Mouse (Mus musculus): ENCODE data around the gene Baz2b. TPM values are rescaled to one million over a fixed set of nuclear protein-coding genes. Genes with fewer than 3 reads are reported as not detected.
A peak's percentile ranks its signal among the peaks of the same experiment; 100 is the strongest.
"Not testable (repeated sequence)": the region's sequence is repeated elsewhere in the genome, so short reads cannot be mapped to it uniquely, and the experiment has no call there.

The Baz2b gene
- polyA plus RNA-seq, 1 experiment from 2014 or later, result 71.0 TPM

GRCm38 (mm10) chr2:60152481-60152880 lies 57.2 kb downstream of the Baz2b start:
- Histone ChIP-seq H3K4me2 (ENCODE audit: low read depth) (no peak overlapping the region), H3K4me3 (ENCODE audit: low read depth, low read length) (no peak overlapping the region), H3K27me3 (ENCODE audit: control insufficient read depth, insufficient read depth, low read length) (no peaks in the 10 kb centered on the region), H3K27ac (ENCODE audit: low read depth, low read length) (no peak overlapping the region), H3K9me3 (ENCODE audit: control insufficient read depth, low read length) (no peaks in the 10 kb centered on the region), H3K9ac (ENCODE audit: low read length) (no peak overlapping the region), H3K4me1 (ENCODE audit: control insufficient read depth, insufficient read depth, low read length) (no peaks in the 10 kb centered on the region), H3K36me3 (ENCODE audit: control insufficient read depth, insufficient read depth, low read length) (no peaks in the 10 kb centered on the region)
- ATAC-seq (ENCODE audit: insufficient read depth, low FRiP score, low TSS enrichment) (no peak), DNase-seq (ENCODE audit: low spot score) (no peak)
- WGBS, result 61% methylated on average over 2 of the region's 2 CpGs

- ATAC-seq (ENCODE audit: insufficient read depth, low FRiP score, low TSS enrichment), result no peak
- Histone ChIP-seq H3K27ac (ENCODE audit: low read depth, low read length) (no peak overlapping the region), H3K4me2 (ENCODE audit: low read depth) (no peak overlapping the region), H3K36me3 (ENCODE audit: control insufficient read depth, insufficient read depth, low read length) (no peaks in the 10 kb centered on the region), H3K9ac (ENCODE audit: low read length) (no peak overlapping the region), H3K27me3 (ENCODE audit: control insufficient read depth, insufficient read depth, low read length) (no peaks in the 10 kb centered on the region), H3K9me3 (ENCODE audit: control insufficient read depth, low read length) (no peaks in the 10 kb centered on the region), H3K4me3 (ENCODE audit: low read depth, low read length) (no peak overlapping the region), H3K4me1 (ENCODE audit: control insufficient read depth, insufficient read depth, low read length) (no peaks in the 10 kb centered on the region)
- 51% methylated on average over 5 of the region's 5 CpGs for WGBS
- DNase-seq (ENCODE audit: low spot score), result no peak
Measured at GRCm38 (mm10) chr2:60148651-60149050, 61.0 kb downstream of the Baz2b start.

GRCm38 (mm10) chr2:60147428-60147827 lies 62.2 kb downstream of the Baz2b start:
- no peaks in the 10 kb centered on the region for H3K4me1 ChIP-seq (ENCODE audit: control insufficient read depth, insufficient read depth, low read length)
- DNase-seq (ENCODE audit: low spot score) (peak; percentile 41), ATAC-seq (ENCODE audit: insufficient read depth, low FRiP score, low TSS enrichment) (no peak)
- H3K9me3 ChIP-seq (ENCODE audit: control insufficient read depth, low read length), result no peaks in the 10 kb centered on the region
- no peaks in the 10 kb centered on the region for H3K27me3 ChIP-seq (ENCODE audit: control insufficient read depth, insufficient read depth, low read length)
- no peak overlapping the region for H3K4me2 ChIP-seq (ENCODE audit: low read depth)
- H3K9ac ChIP-seq (ENCODE audit: low read length), result no peak overlapping the region
- no peak overlapping the region for H3K4me3 ChIP-seq (ENCODE audit: low read depth, low read length)
- H3K27ac ChIP-seq (ENCODE audit: low read depth, low read length), result no peak overlapping the region
- WGBS, result 48% methylated on average over 3 of the region's 3 CpGs
- H3K36me3 ChIP-seq (ENCODE audit: control insufficient read depth, insufficient read depth, low read length), result no peaks in the 10 kb centered on the region

GRCm38 (mm10) chr2:60145742-60146141 lies 63.9 kb downstream of the Baz2b start:
- Histone ChIP-seq H3K27ac (ENCODE audit: low read depth, low read length) (no peak overlapping the region), H3K4me2 (ENCODE audit: low read depth) (no peak overlapping the region), H3K36me3 (ENCODE audit: control insufficient read depth, insufficient read depth, low read length) (no peaks in the 10 kb centered on the region), H3K9ac (ENCODE audit: low read length) (no peak overlapping the region), H3K4me3 (ENCODE audit: low read depth, low read length) (no peak overlapping the region), H3K9me3 (ENCODE audit: control insufficient read depth, low read length) (no peaks in the 10 kb centered on the region), H3K4me1 (ENCODE audit: control insufficient read depth, insufficient read depth, low read length) (no peaks in the 10 kb centered on the region), H3K27me3 (ENCODE audit: control insufficient read depth, insufficient read depth, low read length) (no peaks in the 10 kb centered on the region)
- DNase-seq (ENCODE audit: low spot score) (no peak), ATAC-seq (ENCODE audit: insufficient read depth, low FRiP score, low TSS enrichment) (no peak)
- 58% methylated on average over 6 of the region's 6 CpGs for WGBS

- Histone ChIP-seq H3K9me3 (ENCODE audit: control insufficient read depth, low read length) (no peaks in the 10 kb centered on the region), H3K4me3 (ENCODE audit: low read depth, low read length) (no peak overlapping the region), H3K4me2 (ENCODE audit: low read depth) (no peak overlapping the region), H3K4me1 (ENCODE audit: control insufficient read depth, insufficient read depth, low read length) (no peaks in the 10 kb centered on the region), H3K36me3 (ENCODE audit: control insufficient read depth, insufficient read depth, low read length) (no peaks in the 10 kb centered on the region), H3K27me3 (ENCODE audit: control insufficient read depth, insufficient read depth, low read length) (no peaks in the 10 kb centered on the region), H3K27ac (ENCODE audit: low read depth, low read length) (no peak overlapping the region), H3K9ac (ENCODE audit: low read length) (no peak overlapping the region)
- no peak for DNase-seq (ENCODE audit: low spot score)
- ATAC-seq (ENCODE audit: insufficient read depth, low FRiP score, low TSS enrichment), result no peak
- 57% methylated on average over 5 of the region's 5 CpGs for WGBS
Measured at GRCm38 (mm10) chr2:60143383-60143782, 66.3 kb downstream of the Baz2b start.

GRCm38 (mm10) chr2:60142281-60142680 lies 67.4 kb downstream of the Baz2b start:
- DNase-seq (ENCODE audit: low spot score), result no peak
- no peaks in the 10 kb centered on the region for H3K4me1 ChIP-seq (ENCODE audit: control insufficient read depth, insufficient read depth, low read length)
- H3K4me2 ChIP-seq (ENCODE audit: low read depth), result no peak overlapping the region
- H3K9me3 ChIP-seq (ENCODE audit: control insufficient read depth, low read length), result no peaks in the 10 kb centered on the region
- WGBS, result 81% methylated on average over 2 of the region's 2 CpGs
- no peaks in the 10 kb centered on the region for H3K36me3 ChIP-seq (ENCODE audit: control insufficient read depth, insufficient read depth, low read length)
- no peak overlapping the region for H3K9ac ChIP-seq (ENCODE audit: low read length)
- ATAC-seq (ENCODE audit: insufficient read depth, low FRiP score, low TSS enrichment), result no peak
- H3K27me3 ChIP-seq (ENCODE audit: control insufficient read depth, insufficient read depth, low read length), result no peaks in the 10 kb centered on the region
- no peak overlapping the region for H3K4me3 ChIP-seq (ENCODE audit: low read depth, low read length)
- no peak overlapping the region for H3K27ac ChIP-seq (ENCODE audit: low read depth, low read length)

GRCm38 (mm10) chr2:60138751-60139162 lies 70.9 kb downstream of the Baz2b start:
- no peaks in the 10 kb centered on the region for H3K9me3 ChIP-seq (ENCODE audit: control insufficient read depth, low read length)
- H3K4me2 ChIP-seq (ENCODE audit: low read depth), result no peak overlapping the region
- no peak overlapping the region for H3K9ac ChIP-seq (ENCODE audit: low read length)
- H3K27ac ChIP-seq (ENCODE audit: low read depth, low read length), result no peak overlapping the region
- no peak for ATAC-seq (ENCODE audit: insufficient read depth, low FRiP score, low TSS enrichment)
- no peak overlapping the region for H3K4me3 ChIP-seq (ENCODE audit: low read depth, low read length)
- H3K27me3 ChIP-seq (ENCODE audit: control insufficient read depth, insufficient read depth, low read length), result no peaks in the 10 kb centered on the region
- no peaks in the 10 kb centered on the region for H3K36me3 ChIP-seq (ENCODE audit: control insufficient read depth, insufficient read depth, low read length)
- H3K4me1 ChIP-seq (ENCODE audit: control insufficient read depth, insufficient read depth, low read length), result no peaks in the 10 kb centered on the region
- no peak for DNase-seq (ENCODE audit: low spot score)
- WGBS, result 63% methylated on average over 7 of the region's 7 CpGs

- Histone ChIP-seq H3K4me2 (ENCODE audit: low read depth) (no peak overlapping the region), H3K4me3 (ENCODE audit: low read depth, low read length) (no peak overlapping the region), H3K27me3 (ENCODE audit: control insufficient read depth, insufficient read depth, low read length) (no peaks in the 10 kb centered on the region), H3K9me3 (ENCODE audit: control insufficient read depth, low read length) (no peaks in the 10 kb centered on the region), H3K9ac (ENCODE audit: low read length) (no peak overlapping the region), H3K4me1 (ENCODE audit: control insufficient read depth, insufficient read depth, low read length) (no peaks in the 10 kb centered on the region), H3K27ac (ENCODE audit: low read depth, low read length) (no peak overlapping the region), H3K36me3 (ENCODE audit: control insufficient read depth, insufficient read depth, low read length) (no peaks in the 10 kb centered on the region)
- WGBS, result 70% methylated on average over 2 of the region's 2 CpGs
- DNase-seq (ENCODE audit: low spot score), result no peak
- no peak for ATAC-seq (ENCODE audit: insufficient read depth, low FRiP score, low TSS enrichment)
Measured at GRCm38 (mm10) chr2:60135796-60136195, 73.8 kb downstream of the Baz2b start.

- not testable (repeated sequence) for H3K4me2 ChIP-seq (ENCODE audit: low read depth)
Measured at GRCm38 (mm10) chr2:60134958-60135357, 74.7 kb downstream of the Baz2b start.

More at GRCm38 (mm10) chr2:60134958-60135357, 74.7 kb downstream of the Baz2b start:
- H3K36me3 ChIP-seq (ENCODE audit: control insufficient read depth, insufficient read depth, low read length); DNase-seq (ENCODE audit: low spot score); H3K27me3 ChIP-seq (ENCODE audit: control insufficient read depth, insufficient read depth, low read length); H3K4me3 ChIP-seq (ENCODE audit: low read depth, low read length); H3K9ac ChIP-seq (ENCODE audit: low read length); ATAC-seq (ENCODE audit: insufficient read depth, low FRiP score, low TSS enrichment); H3K27ac ChIP-seq (ENCODE audit: low read depth, low read length); H3K4me1 ChIP-seq (ENCODE audit: control insufficient read depth, insufficient read depth, low read length); H3K9me3 ChIP-seq (ENCODE audit: control insufficient read depth, low read length): not testable (repeated sequence)
- 93% methylated on average over 7 of the region's 7 CpGs for WGBS

All from neural tube, embryonic 11.5 days (tissue).